Mouse (Mus musculus) right cerebral cortex, adult 2 months (tissue): ENCODE measurements around the gene Plxnc1.

Source experiments
- DNase-seq, 2 experiments: peaks; one replicate each; pipeline ENCODE4 v3.0.0; 2021 to 2022; ENCODE audit warnings: low spot score in 2 of 2

Plxnc1 gene

GRCm38 (mm10) chr10:94920526-94920925 lies 24.1 kb downstream of the Plxnc1 start:
- DNase-seq, result no peak

DNA sequence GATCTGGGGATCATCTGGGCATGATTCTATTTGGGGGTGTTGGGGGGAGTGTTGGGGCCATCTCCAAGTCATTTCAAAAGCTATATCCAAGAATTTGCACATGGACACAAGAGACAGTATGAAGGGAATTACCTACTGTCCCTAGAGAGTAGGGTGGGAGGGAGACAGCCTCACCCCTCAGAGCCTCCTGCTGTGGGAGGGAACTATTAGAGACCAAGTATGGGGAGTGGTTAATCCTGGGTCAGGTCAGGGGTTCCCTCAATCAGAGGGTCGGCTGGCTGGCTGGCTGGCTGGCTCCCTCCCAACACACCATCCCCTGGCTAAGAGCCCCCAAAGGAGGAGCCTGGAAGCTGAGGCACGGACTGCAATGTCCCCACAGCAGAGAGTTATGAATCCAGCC lies 24.7 kb downstream of the Plxnc1 start:
- DNase-seq, result no peak

DNA sequence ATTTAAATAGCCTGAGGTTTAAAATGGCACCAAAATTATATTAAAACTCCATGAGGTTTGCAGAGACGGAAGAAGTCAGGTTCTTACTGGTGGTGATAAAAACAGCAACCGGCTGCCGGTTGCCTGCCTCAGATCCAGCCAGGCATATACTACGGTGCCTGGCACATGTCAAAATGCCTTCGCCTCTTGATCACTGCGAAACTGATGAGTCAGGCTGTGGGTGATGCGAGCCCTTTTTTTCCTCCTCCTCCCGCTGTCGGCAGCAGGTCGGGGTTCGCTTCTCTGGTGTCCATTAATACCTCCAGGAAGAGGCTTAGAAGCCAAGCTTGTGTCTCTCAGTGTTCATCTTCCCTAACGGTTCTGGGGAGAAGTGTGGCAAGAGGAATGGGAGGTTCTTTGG lies 25.1 kb downstream of the Plxnc1 start:
- peak; percentile 73 to 75 for DNase-seq

DNA sequence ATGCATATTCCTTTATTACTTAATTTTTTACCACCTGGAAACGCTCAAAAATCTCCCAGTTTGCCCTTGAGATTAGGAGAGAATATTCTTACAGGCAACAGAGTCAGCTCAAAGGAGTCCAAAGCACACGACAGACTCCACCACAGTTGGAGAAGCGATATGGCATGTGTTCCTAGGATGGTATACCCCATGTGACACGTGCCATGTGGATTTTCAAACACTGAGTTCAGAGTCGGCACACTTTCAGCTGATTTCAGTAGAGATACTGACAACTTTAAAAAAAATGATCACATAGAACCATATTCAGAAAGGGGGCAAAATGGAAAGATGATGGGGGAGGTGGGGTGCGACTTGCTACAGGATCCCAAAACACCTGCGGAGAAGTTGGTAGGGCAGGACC lies 26.0 kb downstream of the Plxnc1 start:
- DNase-seq, result no peak

DNA sequence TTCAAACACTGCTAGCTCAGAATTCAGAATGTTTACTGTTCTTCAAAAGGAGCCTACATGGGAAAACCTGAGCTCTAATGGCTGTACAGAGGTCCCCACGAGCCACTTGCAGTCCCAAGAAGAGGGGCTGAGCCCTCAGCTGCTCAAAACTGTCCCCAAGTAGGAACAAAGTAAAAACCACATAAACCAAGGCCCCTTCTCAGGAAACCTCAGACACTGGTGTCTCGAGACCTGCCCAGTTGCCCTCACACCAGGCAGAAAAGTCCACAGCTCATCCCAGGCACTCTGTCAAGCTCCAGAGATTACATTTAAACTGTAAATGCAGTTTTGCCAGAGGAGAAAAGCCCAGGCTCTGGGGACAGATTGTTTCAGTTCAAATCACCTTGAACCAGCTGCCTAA lies 26.6 kb downstream of the Plxnc1 start:
- DNase-seq, result no peak

- no peak for DNase-seq
Observed at GRCm38 (mm10) chr10:94917354-94917753, 27.3 kb downstream of the Plxnc1 start.

GRCm38 (mm10) chr10:94916610-94917009 lies 28.0 kb downstream of the Plxnc1 start:
- DNase-seq, result no peak

DNA sequence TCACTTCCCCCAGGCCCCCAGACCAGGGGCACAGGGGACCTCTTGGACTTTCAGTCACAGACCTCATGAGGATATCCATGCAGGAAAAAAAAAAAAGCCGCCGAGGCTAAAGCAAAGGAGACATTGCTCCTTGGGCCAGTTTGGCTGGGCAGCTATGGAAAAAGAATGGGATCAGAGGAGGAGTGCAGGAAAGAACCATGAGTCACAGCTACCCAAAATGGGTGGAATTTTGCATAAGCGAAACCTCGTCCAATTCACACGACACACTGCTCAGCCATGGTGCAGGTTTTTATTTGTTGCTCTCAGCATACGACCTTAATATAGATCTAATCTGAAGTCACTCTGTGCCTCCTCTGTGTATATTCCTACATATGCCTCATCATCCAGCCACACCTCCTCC lies 28.9 kb downstream of the Plxnc1 start:
- no peak for DNase-seq

DNA sequence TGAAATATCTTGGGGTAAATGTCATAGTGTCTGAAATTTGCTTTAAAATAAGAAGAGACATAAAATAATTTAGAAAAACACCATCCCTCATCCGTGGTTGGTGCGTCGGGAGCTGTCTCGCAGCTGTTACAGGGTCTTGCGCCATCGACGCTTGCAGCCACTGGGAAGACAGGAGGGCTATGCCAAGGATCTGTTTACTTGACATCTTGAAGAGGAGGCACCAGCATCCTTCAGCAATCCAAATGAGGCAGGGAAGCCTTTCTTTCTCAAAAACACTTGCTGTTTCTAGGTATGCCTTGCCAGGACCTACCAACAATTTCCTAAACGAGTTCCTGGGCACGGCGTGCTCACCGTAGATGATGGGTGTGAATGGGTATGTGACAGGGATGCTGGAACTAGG lies 30.6 kb downstream of the Plxnc1 start:
- no peak for DNase-seq

DNA sequence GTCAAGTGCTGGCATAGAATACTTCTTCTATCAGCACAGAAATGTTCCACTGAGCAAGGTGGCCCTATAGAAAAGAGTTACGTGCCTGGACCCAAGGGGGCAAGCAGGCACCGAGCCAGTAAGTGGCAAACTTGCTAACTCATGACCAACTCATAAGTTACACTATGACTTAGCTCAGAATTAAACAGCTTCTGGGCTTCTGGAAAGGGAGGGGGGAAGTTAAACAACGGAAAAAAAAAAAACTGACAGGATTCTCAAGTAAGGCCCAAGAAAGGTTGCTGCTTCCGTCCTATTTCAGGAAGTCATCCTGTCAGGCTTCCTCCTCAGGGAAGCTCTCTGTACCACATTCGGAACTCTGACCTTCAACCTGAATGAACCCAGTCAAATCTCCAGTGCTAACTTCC lies 31.3 kb downstream of the Plxnc1 start:
- no peak for DNase-seq

GRCm38 (mm10) chr10:94912551-94912950 lies 32.1 kb downstream of the Plxnc1 start:
- no peak for DNase-seq

DNA sequence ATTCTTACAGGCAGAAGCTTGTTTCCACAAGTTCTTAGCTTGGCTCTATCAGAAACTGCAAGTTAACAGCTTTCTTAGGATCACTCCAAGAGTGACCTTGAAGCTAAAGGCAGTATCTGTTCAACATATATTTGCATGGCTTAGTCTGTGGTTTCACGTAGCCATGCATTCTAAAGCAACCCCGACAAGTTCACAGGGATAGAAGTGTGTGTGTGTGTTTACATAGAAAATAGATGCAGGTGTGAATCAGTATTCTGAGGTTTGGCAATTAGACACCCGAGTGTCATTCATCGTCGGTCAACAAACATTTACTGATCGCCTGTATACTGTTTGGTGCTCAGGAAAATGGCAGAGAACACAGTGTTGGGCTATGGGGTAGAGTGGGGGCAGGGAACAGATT lies 33.5 kb downstream of the Plxnc1 start:
- no peak for DNase-seq

DNA sequence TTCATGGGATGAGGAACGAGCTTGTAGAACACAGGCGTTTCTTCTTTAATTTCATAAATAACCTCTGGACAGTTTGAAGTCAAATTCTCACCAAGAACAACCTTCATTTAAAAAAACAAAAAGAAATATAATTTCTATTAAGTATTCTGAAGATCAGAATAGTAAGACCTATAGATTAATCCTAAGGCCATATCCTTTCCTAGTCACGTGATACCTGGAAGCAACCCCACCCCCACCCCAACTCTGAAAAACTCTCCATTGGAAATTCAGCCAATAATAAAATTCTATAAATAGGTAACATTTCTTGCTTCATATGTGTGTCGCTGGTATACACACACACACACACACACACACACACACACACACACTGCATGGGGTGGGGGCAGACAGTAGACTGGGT lies 34.1 kb downstream of the Plxnc1 start:
- DNase-seq, result no peak

DNA sequence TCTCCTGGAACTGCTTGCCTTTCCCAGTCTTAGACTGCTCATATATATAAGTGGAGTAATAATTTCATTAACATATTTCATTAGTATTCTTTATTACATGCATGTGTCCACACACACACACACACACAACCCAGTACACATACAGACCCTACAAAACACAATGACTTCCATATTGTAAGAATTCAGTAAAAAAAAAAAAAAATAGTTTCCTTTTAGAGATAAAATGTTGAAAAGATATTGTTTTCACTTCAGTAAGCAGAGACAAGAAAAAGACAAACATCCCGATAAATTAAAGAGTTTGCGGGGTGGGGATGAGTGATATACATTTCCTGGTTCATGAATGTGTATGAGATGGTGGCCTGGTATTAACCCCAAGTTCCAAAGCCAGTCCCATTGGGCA lies 34.8 kb downstream of the Plxnc1 start:
- DNase-seq, result no peak

DNA sequence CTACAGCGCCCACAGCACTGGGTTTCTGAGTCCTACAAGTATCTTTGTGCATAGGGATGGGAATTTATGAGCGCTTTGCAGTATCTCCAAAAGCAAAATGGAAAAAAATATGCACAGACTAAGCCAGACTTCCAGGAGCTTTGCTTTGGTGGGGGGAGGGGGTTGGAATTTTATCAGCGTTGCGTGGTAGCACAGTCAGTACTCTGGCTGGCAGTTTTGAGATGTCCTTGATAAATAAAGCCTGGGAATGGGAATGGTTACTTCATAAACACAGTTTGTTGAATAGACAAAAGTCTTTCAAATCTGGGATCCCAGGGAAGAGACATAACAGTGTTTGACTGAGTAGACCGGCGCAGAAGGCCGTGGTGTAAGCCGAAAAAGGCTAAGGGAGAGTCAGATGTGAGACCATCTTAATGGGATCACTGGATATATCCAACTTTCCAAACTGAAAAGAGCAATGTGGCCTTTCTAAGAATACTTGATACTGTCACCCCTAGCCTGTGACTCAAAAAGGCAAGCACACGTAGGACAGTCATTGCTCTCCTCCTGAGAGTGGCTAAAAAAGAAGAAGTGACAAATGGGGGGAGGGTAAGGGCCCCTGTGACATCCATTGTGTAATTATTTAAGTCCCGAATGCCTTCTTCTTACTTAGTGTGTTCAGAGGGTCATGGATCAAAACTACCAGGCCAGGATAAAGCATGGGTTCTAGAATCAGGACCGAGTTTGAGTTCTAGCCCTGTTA lies 35.5 kb downstream of the Plxnc1 start:
- no peak for DNase-seq

DNA sequence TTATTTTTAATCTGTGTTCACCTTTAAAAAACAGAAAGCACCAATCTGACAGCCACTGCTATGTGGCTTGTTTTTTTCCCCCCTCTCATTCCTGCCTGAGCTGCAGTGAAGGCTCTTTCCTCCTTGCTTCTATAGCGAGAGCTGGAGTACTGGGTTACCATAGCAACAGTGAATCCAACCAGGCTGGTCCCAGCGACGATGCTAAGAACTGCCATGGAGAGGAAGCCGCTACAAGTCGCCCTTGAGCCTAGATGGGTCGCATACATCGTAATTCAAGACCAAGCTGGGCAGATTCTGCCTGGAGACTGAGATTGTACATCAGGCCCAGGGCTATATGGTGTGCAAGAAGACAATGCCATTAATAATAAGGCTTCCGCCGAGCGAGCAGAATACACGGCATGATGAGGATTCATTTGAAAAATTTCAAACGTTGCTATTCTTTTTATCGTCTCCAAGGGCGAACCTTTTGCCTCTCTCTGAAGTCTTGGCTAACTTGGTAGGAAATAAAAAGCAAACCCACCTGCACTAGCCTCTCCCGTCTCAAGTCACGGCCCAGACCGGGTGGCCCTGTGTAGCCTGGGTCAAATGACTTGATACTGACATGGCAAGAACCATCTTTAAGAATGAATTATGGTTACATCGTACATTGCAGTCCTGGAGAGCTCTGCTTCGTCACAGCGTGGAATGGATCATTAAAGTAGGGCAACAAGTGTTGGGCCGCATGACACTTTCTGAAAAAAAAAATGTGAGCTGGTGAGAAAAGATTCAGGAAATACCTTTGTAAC lies 38.8 kb downstream of the Plxnc1 start:
- peak; percentile 73 to 83 for DNase-seq

- peak in 1 of 2 experiments; percentile 46 for DNase-seq
Observed at GRCm38 (mm10) chr10:94905219-94905618, 39.4 kb downstream of the Plxnc1 start.

GRCm38 (mm10) chr10:94896950-94897349 lies 47.7 kb downstream of the Plxnc1 start:
- DNase-seq, result no peak

DNA sequence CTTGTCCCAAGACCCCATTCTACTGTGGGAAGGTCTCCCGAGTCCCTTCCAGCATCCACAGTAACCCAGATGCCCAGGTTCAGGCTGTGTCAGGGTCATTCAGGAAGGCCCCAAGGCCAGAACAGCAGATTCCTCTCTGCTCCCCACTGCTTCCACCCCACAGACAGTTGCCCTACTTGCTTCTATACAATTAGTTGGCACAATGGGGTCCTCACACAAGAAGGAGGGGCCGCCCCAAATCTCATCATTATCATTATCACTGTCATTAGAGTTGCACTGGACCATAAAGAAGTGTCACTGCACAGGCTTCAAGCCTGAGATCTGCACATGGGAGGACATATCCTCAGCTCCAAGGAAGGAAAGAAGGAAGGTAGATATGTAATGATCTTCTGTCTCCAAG lies 48.3 kb downstream of the Plxnc1 start:
- DNase-seq, result no peak

GRCm38 (mm10) chr10:94895876-94896275 lies 48.8 kb downstream of the Plxnc1 start:
- DNase-seq, result no peak

GRCm38 (mm10) chr10:94889735-94890134 lies 54.9 kb downstream of the Plxnc1 start:
- DNase-seq, result no peak

- DNase-seq, result no peak
Observed at GRCm38 (mm10) chr10:94883216-94883615, 61.4 kb downstream of the Plxnc1 start.

- no peak for DNase-seq
Observed at GRCm38 (mm10) chr10:94871506-94871905, 73.1 kb downstream of the Plxnc1 start.
